Mouse (Mus musculus) lung, postnatal 4 days (tissue): ENCODE data around the gene Numbl.

Experiments used
- DNase-seq, 2 experiments: peaks; one replicate each; pipeline ENCODE4 v3.0.0; 2021

Numbl gene

GRCm38 (mm10) chr7:27257046-27257851 is 984 bp upstream of the Numbl start:
- peak; percentile 47 to 64 for DNase-seq

GRCm38 (mm10) chr7:27257852-27258204 is 405 bp upstream of the Numbl start:
- DNase-seq = no peak

- DNase-seq = no peak
Measured at GRCm38 (mm10) chr7:27259271-27259721, 1.1 kb downstream of the Numbl start.

- DNase-seq = no peak
Measured at GRCm38 (mm10) chr7:27259771-27260170, 1.5 kb downstream of the Numbl start.

- DNase-seq = no peak
Measured at GRCm38 (mm10) chr7:27260856-27261255, 2.6 kb downstream of the Numbl start.

GRCm38 (mm10) chr7:27261888-27262287 is 3.7 kb downstream of the Numbl start:
- no peak for DNase-seq

GRCm38 (mm10) chr7:27264761-27265160 is 6.5 kb downstream of the Numbl start:
- DNase-seq = no peak

- DNase-seq = peak in 1 of 2 experiments; percentile 54
Measured at GRCm38 (mm10) chr7:27266515-27267128, 8.4 kb downstream of the Numbl start.

- no peak for DNase-seq
Measured at GRCm38 (mm10) chr7:27271423-27271822, 13.2 kb downstream of the Numbl start.

GRCm38 (mm10) chr7:27273739-27274351 is 15.6 kb downstream of the Numbl start:
- peak; percentile 38 to 46 for DNase-seq

GRCm38 (mm10) chr7:27274916-27275315 is 16.7 kb downstream of the Numbl start:
- no peak for DNase-seq

- no peak for DNase-seq
Measured at GRCm38 (mm10) chr7:27276021-27276420, 17.8 kb downstream of the Numbl start.

- DNase-seq = no peak
Measured at GRCm38 (mm10) chr7:27277191-27277590, 19.0 kb downstream of the Numbl start.

- no peak for DNase-seq
Measured at GRCm38 (mm10) chr7:27281717-27282116, 23.5 kb downstream of the Numbl start.

- no peak for DNase-seq
Measured at GRCm38 (mm10) chr7:27282225-27282624, 24.0 kb downstream of the Numbl start.

GRCm38 (mm10) chr7:27284865-27285697 is 26.8 kb downstream of the Numbl start:
- peak; percentile 50 to 60 for DNase-seq

GRCm38 (mm10) chr7:27285698-27286066 is 27.4 kb downstream of the Numbl start:
- peak; percentile 66 to 82 for DNase-seq

- no peak for DNase-seq
Measured at GRCm38 (mm10) chr7:27288732-27289131, 30.5 kb downstream of the Numbl start.

- DNase-seq = no peak
Measured at GRCm38 (mm10) chr7:27290555-27290954, 32.3 kb downstream of the Numbl start.

GRCm38 (mm10) chr7:27291795-27292466 is 33.7 kb downstream of the Numbl start:
- peak; percentile 79 to 89 for DNase-seq

- peak in 1 of 2 experiments; percentile 15 for DNase-seq
Measured at GRCm38 (mm10) chr7:27295956-27296355, 37.7 kb downstream of the Numbl start.

GRCm38 (mm10) chr7:27296518-27296917 is 38.3 kb downstream of the Numbl start:
- no peak for DNase-seq
